Mouse (Mus musculus) embryonic fibroblast, embryonic 13.5 days (primary cell): ENCODE measurements around the gene Kcnd3.

Experiments
- CTCF ChIP-seq: IDR thresholded peaks from 2 replicates; pipeline ENCODE4 v1.5.1; 2011; ENCODE audit warnings: mild to moderate bottlenecking, control low read depth, low read length, moderate library complexity, borderline replicate concordance; ENCODE audit not compliant: insufficient read depth
- POLR2A ChIP-seq: IDR thresholded peaks from 2 replicates; pipeline ENCODE4 v1.6.1; 2011; ENCODE audit warnings: low read depth, mild to moderate bottlenecking, control low read depth, low read length, moderate library complexity

DNA sequence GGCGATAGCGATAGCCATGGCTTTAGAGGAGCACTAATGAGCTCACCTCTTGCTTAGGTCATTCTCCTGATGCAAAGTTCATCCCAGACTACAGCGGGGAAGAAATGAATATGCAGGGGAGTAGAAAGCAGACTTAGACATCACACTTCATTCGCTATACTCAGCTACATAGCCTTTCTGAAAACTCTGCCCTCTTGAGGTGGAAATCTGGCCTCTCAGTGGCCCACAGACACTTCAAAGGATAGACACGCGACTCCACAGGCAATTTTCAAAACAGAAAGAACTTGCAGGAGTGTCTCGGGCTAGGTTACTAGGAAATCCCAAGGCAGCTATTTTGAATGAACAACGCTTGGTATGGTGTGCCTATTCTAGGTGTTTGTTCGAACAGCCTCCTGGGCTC is 116.7 kb downstream of the Kcnd3 start:
- TF ChIP-seq CTCF: no peak
- TF ChIP-seq POLR2A: no peak
